ENCODE assay signal across 8 mouse cellular contexts in the genomic region with DNA sequence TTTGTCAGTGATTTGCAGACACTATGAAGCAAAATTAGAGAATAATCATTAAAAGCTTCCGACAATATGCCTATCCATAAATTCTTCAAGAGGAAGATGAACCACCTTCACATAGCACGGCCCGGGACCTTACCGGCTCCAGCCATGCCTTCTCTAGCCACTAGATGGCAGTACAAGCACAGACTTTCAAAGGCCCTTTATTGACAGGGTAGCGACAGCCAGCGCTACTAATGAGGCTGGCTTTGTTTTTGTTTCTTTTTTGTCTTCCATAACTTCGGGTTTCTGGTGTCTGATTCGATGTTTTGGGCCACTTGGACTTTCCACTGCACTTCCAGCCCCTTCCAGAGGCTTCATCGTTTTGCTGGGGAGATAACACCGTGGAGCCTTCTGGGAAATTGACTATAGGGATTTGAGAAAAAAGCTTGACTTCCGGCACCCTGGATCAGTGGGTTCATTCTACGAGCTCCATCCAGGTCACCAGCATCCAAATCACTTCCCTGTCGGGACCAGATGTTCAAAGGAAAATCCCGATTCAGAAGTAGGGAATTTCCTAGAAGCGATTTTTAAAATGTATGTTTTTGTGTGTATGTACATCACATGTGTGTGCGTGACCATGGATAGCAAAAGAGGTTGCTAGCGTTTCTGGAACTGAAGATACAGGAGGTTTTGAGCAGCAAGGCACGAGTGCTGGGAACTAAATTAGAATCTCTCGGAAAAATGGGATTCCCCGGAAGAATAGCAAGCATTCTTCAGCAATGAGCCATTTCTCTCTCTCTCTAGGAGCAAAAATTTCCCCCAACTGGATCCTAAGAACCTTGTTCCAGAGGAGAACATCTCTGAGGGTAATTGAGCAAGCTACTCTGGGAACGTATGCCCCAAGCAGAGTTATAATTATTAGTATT.
A peak's percentile ranks its signal among the peaks of the same experiment; 100 is the strongest.
DNase-seq lines count a peak whose midpoint lies in the region; ATAC-seq lines count a peak whose summit lies in the region.

No protein-coding gene starts in this region.

- no peak overlapping the region for H3K27ac ChIP-seq in intestine, embryonic 15.5 days

- H3K4me1 ChIP-seq in intestine, embryonic 15.5 days (replicated peaks) = no peaks in the 10 kb centered on the region

- peak overlapping the region; percentile 38; the same call in 1 of the 2 replicates for H3K9ac ChIP-seq in intestine, embryonic 15.5 days

- H3K27me3 ChIP-seq in intestine, embryonic 15.5 days (replicated peaks) = no peaks in the 10 kb centered on the region

- H3K4me3 ChIP-seq in intestine, embryonic 15.5 days (replicated peaks) = peak overlapping the region; percentile 46

- no peaks in the 10 kb centered on the region for H3K9me3 ChIP-seq in intestine, embryonic 15.5 days

- WGBS in intestine, embryonic 15.5 days = 19% methylated on average over 21 of the region's 21 CpGs

- intact Hi-C loops in gastrocnemius, postnatal 36 days (cut with DNase I) = loop anchor here (2.0 to 5.0 kb wide), 4 partner anchors 83 to 517 kb away; a partner anchor contains a TSS
- intact Hi-C loops in left cerebral cortex, postnatal 14 days (cut with DNase I) = loop anchor here (2.0 to 10.0 kb wide), 6 partner anchors 189 to 609 kb away; no protein-coding TSS in a partner anchor

- ATAC-seq in intestine, embryonic 15.5 days = peak; percentile 87
- ATAC-seq in megakaryocyte-erythroid progenitor cell, adult 5-6 weeks (replicated peaks; ENCODE audit: low FRiP score, low TSS enrichment, poor library complexity, severe bottlenecking) = peak; percentile 91

- H3K4me2 ChIP-seq in intestine, embryonic 15.5 days (replicated peaks) = peak overlapping the region; percentile 65

- no peaks in the 10 kb centered on the region for H3K36me3 ChIP-seq in intestine, embryonic 15.5 days

- peak; percentile 79 to 80 for DNase-seq in adrenal gland, adult 18-20 months (ENCODE audit: low spot score in 2 of 2)
- peak; percentile 92 for DNase-seq in embryo, embryonic 10.5 days (ENCODE audit: low spot score)
- peak; percentile 70 to 74 for DNase-seq in gastrocnemius, postnatal 36 days
- peak; percentile 87 to 94 for DNase-seq in left cerebral cortex, postnatal 14 days (ENCODE audit: low spot score in 2 of 2)
- DNase-seq in right cerebral cortex, postnatal 14 days = peak; percentile 76
- peak; percentile 77 for DNase-seq in urinary bladder, postnatal 25 days (ENCODE audit: low spot score)
